Mouse (Mus musculus): ENCODE measurements around the gene Stard5. TPM values are rescaled to one million over a fixed set of nuclear protein-coding genes. Genes with fewer than 3 reads are reported as not detected.

Stard5 gene
- polyA plus RNA-seq, 1 experiment from 2014 or later = 29.8 TPM

DNA sequence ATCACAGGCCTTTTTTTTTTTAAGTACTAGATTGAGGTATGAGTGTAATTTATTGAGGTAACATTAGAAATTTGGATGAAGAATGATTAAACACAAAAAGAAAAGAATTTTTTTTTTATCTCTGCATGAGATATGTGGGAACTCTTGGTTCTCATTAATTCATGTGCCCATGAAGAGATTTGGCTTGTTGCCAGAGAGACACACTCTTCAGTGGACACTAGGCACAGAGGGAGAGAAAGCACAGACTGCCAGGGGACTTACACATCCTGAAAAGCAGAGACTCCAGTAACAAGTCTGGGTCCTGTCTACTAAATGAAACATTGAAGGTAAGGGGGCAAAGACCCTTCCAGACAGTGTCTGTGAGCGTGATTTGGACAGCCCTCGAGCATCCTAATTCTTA lies 4.0 kb downstream of the Stard5 start:
- Histone ChIP-seq H3K4me3 (no peak overlapping the region), H3K27ac (no peak overlapping the region), H3K9ac (no peak overlapping the region), H3K36me3 (peaks cover 27% of the 10 kb centered on the region), H3K4me2 (no peak overlapping the region), H3K4me1 (replicated peaks) (peaks cover 31% of the 10 kb centered on the region), H3K27me3 (no peaks in the 10 kb centered on the region), H3K9me3 (replicated peaks) (no peaks in the 10 kb centered on the region)
- WGBS = 90% methylated on average over 2 of the region's 2 CpGs
- no peak for ATAC-seq (replicated peaks; ENCODE audit: insufficient number of reproducible peaks, insufficient read depth, low FRiP score, low read depth)

DNA sequence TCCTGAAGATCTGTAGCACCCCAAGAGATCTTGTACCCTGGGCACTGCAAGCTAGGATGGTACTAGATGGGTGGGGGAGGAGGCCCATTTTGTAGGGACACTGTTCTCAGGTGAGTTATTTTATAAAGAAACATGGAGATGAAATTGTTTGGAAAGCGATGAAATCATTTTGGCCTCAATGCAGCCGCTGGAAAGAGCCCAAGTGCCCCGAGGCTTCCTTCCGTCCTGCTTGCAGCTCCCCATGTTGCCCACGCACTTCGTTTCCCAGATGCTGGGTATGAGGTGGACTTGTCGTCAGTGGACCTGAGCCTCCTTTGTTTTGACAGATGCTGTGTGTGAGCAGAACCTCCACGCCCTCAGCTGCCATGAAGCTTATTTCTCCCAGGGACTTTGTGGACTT lies 4.7 kb downstream of the Stard5 start:
- no peak for ATAC-seq (replicated peaks; ENCODE audit: insufficient number of reproducible peaks, insufficient read depth, low FRiP score, low read depth)
- H3K27ac ChIP-seq = no peak overlapping the region
- peaks cover 30% of the 10 kb centered on the region for H3K36me3 ChIP-seq
- no peaks in the 10 kb centered on the region for H3K27me3 ChIP-seq
- H3K4me3 ChIP-seq = no peak overlapping the region
- 87% methylated on average over 8 of the region's 8 CpGs for WGBS
- H3K9ac ChIP-seq = no peak overlapping the region
- no peak overlapping the region for H3K4me2 ChIP-seq
- no peaks in the 10 kb centered on the region for H3K9me3 ChIP-seq (replicated peaks)
- H3K4me1 ChIP-seq (replicated peaks) = peaks cover 31% of the 10 kb centered on the region

DNA sequence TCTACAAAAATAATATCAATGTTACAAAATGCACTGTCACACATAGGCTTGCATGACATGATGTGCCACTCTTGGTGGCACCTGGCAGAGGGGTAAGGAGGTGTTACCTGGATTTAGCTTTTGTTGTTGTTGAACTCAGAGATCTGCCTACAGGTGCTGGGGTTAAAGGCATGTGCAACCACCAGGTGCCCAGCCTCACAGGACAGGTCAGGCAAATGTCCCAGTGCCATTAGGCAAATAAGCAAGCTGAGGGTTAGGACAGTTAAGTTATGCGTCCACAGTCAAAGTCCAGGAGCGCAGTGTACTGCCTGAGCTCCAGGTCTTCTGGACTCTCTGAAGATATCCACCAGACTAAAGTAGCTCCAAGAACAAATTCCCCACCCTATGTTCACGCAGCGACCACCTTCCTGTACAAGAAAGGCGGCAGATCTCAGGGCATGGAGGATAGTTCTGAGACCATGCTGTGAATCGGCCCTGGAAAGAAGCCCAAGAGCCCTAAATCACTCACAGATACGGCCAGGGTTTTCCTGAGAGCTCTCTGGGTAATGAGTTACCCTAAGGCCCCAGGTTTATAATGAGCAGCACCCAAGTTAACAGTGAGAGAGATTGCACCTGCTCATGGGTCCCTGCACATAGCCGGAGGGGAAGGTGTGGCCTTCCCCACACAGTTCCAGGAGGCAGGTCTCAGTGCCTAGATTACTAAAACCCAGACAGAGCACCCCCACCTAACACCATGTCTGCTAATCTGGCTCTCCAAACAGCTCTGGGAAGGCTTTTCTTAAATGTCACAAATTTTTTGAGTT lies 6.2 kb downstream of the Stard5 start:
- Histone ChIP-seq H3K9ac (no peak overlapping the region), H3K4me3 (no peak overlapping the region), H3K4me2 (no peak overlapping the region), H3K36me3 (peaks cover 36% of the 10 kb centered on the region), H3K27me3 (no peaks in the 10 kb centered on the region), H3K9me3 (replicated peaks) (no peaks in the 10 kb centered on the region), H3K4me1 (replicated peaks) (peaks cover 45% of the 10 kb centered on the region), H3K27ac (no peak overlapping the region)
- WGBS = 91% methylated on average over 8 of the region's 8 CpGs
- no peak for ATAC-seq (replicated peaks; ENCODE audit: insufficient number of reproducible peaks, insufficient read depth, low FRiP score, low read depth)

GRCm38 (mm10) chr7:83639084-83639483 lies 7.3 kb downstream of the Stard5 start:
- WGBS = 74% methylated on average over 3 of the region's 3 CpGs

DNA sequence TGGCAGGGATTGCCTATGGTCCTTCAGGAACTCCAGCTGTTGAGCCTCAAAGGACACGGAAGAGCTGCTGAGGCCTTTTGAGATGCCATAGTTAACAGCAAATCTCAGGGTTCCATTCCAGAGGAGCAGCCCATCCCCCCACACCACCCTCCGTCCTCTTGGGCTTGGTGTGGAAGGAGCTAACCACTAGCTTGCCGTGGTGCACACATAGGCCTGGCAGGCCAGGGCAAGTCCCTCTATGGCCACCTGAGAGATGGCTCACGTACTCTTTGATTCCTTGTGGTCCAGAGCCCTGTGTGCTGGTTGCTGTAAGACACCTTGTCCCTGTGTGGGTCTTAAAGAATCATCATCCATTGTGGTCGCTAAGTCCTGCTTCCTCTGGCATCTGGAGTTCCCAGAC lies 8.8 kb downstream of the Stard5 start:
- Histone ChIP-seq H3K27me3 (no peaks in the 10 kb centered on the region), H3K4me3 (no peak overlapping the region), H3K36me3 (peaks cover 38% of the 10 kb centered on the region), H3K27ac (peak overlapping the region; percentile 66; the same call in 1 of the 2 replicates), H3K9ac (no peak overlapping the region), H3K4me1 (replicated peaks) (peaks cover 39% of the 10 kb centered on the region), H3K4me2 (no peak overlapping the region), H3K9me3 (replicated peaks) (no peaks in the 10 kb centered on the region)
- ATAC-seq (replicated peaks; ENCODE audit: insufficient number of reproducible peaks, insufficient read depth, low FRiP score, low read depth) = no peak
- 81% methylated on average over 5 of the region's 5 CpGs for WGBS

More at GRCm38 (mm10) chr7:83639084-83639483, 7.3 kb downstream of the Stard5 start:
- Histone ChIP-seq H3K9me3 (replicated peaks) (no peaks in the 10 kb centered on the region), H3K4me3 (no peak overlapping the region), H3K4me2 (no peak overlapping the region), H3K27ac (no peak overlapping the region), H3K9ac (no peak overlapping the region), H3K36me3 (peaks cover 38% of the 10 kb centered on the region), H3K4me1 (replicated peaks) (peaks cover 43% of the 10 kb centered on the region), H3K27me3 (no peaks in the 10 kb centered on the region)
- ATAC-seq (replicated peaks; ENCODE audit: insufficient number of reproducible peaks, insufficient read depth, low FRiP score, low read depth) = no peak

DNA sequence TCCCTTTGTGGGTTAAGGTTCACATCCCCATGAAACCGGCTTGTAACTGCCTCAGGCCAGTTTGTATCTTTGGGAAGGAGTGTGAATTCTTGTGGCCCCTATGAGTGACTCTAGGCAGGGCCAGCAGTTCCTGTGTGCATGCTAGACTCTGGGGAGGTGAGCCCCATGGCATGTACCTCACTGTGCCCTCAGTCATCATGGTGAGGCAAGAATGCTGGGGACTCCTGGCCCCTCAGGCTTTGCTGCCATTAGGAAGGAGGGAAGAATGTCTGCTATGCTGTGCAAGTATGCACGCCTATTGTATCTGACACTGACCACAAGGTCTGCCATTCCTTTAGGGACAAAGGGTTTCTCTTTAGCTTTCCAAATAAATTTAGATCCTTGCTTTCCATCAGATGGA lies 9.4 kb downstream of the Stard5 start:
- peaks cover 38% of the 10 kb centered on the region for H3K36me3 ChIP-seq

DNA sequence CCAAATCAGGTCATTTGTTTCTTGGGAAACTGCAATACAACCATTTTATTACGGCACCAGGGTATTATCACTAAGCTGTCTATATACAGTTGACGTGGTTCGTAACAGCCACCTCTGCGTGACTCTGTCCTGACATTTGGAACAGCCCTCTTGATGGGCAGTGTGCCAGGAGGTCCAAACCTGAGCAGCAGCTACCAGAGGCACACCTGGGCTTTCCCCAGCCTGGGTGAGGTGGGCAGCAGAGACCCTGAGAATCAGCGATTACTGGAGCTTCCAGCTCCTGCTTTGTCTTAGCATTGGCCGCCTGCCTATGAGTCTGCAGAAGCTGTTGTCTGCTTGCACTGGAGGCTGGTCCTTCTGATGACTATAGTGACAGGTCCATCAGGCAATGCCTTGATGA lies 11.8 kb downstream of the Stard5 start:
- peaks cover 39% of the 10 kb centered on the region for H3K4me1 ChIP-seq (replicated peaks)
- peaks cover 18% of the 10 kb centered on the region for H3K36me3 ChIP-seq
- 55% methylated on average over 6 of the region's 6 CpGs for WGBS

More for the DNA sequence above, 9.4 kb downstream of the Stard5 start:
- Histone ChIP-seq H3K4me3 (no peak overlapping the region), H3K9ac (no peak overlapping the region), H3K4me1 (replicated peaks) (peaks cover 39% of the 10 kb centered on the region), H3K27me3 (no peaks in the 10 kb centered on the region), H3K4me2 (no peak overlapping the region), H3K9me3 (replicated peaks) (no peaks in the 10 kb centered on the region), H3K27ac (peak overlapping the region; percentile 66)
- WGBS = 44% methylated on average over 2 of the region's 2 CpGs
- no peak for ATAC-seq (replicated peaks; ENCODE audit: insufficient number of reproducible peaks, insufficient read depth, low FRiP score, low read depth)

GRCm38 (mm10) chr7:83644761-83645160 lies 13.0 kb downstream of the Stard5 start:
- no peaks in the 10 kb centered on the region for H3K9me3 ChIP-seq (replicated peaks)
- H3K4me1 ChIP-seq (replicated peaks) = peaks cover 35% of the 10 kb centered on the region
- H3K27ac ChIP-seq = no peak overlapping the region
- H3K9ac ChIP-seq = no peak overlapping the region
- WGBS = 85% methylated on average over 2 of the region's 2 CpGs
- H3K36me3 ChIP-seq = peaks cover 17% of the 10 kb centered on the region
- ATAC-seq (replicated peaks; ENCODE audit: insufficient number of reproducible peaks, insufficient read depth, low FRiP score, low read depth) = no peak
- H3K4me3 ChIP-seq = no peak overlapping the region
- H3K27me3 ChIP-seq = no peaks in the 10 kb centered on the region
- H3K4me2 ChIP-seq = no peak overlapping the region

More for the DNA sequence above, 11.8 kb downstream of the Stard5 start:
- Histone ChIP-seq H3K9me3 (replicated peaks) (no peaks in the 10 kb centered on the region), H3K4me2 (no peak overlapping the region), H3K9ac (no peak overlapping the region), H3K27me3 (no peaks in the 10 kb centered on the region), H3K27ac (peak overlapping the region; percentile 31; the same call in 1 of the 2 replicates), H3K4me3 (no peak overlapping the region)
- no peak for ATAC-seq (replicated peaks; ENCODE audit: insufficient number of reproducible peaks, insufficient read depth, low FRiP score, low read depth)

- Histone ChIP-seq H3K27ac (no peak overlapping the region), H3K4me1 (replicated peaks) (peaks cover 29% of the 10 kb centered on the region), H3K36me3 (peaks cover 14% of the 10 kb centered on the region), H3K9me3 (replicated peaks) (no peaks in the 10 kb centered on the region), H3K4me3 (no peak overlapping the region), H3K9ac (no peak overlapping the region), H3K4me2 (no peak overlapping the region), H3K27me3 (no peaks in the 10 kb centered on the region)
- ATAC-seq (replicated peaks; ENCODE audit: insufficient number of reproducible peaks, insufficient read depth, low FRiP score, low read depth) = no peak
- 79% methylated on average over 5 of the region's 5 CpGs for WGBS
Observed at GRCm38 (mm10) chr7:83645476-83645875, 13.7 kb downstream of the Stard5 start.

DNA sequence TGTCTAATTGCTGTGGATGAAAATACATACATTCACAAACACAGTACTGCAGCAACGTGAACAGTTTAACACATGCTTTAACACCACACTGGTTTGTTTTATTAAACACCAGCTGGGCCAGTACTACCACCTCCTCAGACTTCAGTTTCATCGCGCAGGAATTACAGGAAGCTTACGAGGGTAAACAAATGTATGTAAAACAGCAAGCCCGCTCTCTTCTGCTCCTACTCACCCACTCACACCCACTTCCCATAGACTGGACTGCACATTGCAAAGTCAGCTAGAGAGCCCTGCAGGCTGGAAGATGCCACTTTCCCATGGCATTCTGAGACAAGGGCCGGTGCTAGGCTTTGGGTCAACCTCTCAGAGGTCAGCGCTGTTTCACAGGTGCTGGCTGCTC lies 17.0 kb downstream of the Stard5 start:
- Histone ChIP-seq H3K4me2 (no peak overlapping the region), H3K9ac (no peak overlapping the region), H3K36me3 (no peaks in the 10 kb centered on the region), H3K27me3 (no peaks in the 10 kb centered on the region), H3K9me3 (replicated peaks) (no peaks in the 10 kb centered on the region), H3K27ac (no peak overlapping the region), H3K4me1 (replicated peaks) (no peaks in the 10 kb centered on the region), H3K4me3 (no peak overlapping the region)
- WGBS = 77% methylated on average over 7 of the region's 7 CpGs
- no peak for ATAC-seq (replicated peaks; ENCODE audit: insufficient number of reproducible peaks, insufficient read depth, low FRiP score, low read depth)

DNA sequence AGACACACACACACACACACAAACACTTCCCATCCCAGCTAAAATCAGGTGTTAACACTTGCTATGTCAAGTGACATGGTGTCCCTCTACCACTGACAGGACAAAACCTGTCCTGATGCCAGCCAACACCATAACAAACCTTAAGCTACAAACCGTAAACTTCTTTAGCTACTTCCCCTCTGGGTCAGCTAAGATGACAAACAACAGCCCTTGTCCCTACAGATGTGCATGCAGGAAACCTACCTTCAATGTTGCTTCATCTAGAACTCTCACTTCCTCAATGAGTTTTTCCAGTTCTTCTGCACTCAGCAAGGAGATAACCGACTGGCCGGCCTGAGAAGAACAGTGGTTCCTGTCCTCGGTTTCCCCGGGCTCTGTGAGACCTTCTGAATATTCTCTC lies 18.9 kb downstream of the Stard5 start:
- Histone ChIP-seq H3K4me1 (replicated peaks) (no peaks in the 10 kb centered on the region), H3K4me2 (no peak overlapping the region), H3K9me3 (replicated peaks) (no peaks in the 10 kb centered on the region), H3K27ac (no peak overlapping the region), H3K36me3 (no peaks in the 10 kb centered on the region), H3K9ac (no peak overlapping the region), H3K27me3 (no peaks in the 10 kb centered on the region), H3K4me3 (no peak overlapping the region)
- ATAC-seq (replicated peaks; ENCODE audit: insufficient number of reproducible peaks, insufficient read depth, low FRiP score, low read depth) = no peak
- 65% methylated on average over 5 of the region's 5 CpGs for WGBS

DNA sequence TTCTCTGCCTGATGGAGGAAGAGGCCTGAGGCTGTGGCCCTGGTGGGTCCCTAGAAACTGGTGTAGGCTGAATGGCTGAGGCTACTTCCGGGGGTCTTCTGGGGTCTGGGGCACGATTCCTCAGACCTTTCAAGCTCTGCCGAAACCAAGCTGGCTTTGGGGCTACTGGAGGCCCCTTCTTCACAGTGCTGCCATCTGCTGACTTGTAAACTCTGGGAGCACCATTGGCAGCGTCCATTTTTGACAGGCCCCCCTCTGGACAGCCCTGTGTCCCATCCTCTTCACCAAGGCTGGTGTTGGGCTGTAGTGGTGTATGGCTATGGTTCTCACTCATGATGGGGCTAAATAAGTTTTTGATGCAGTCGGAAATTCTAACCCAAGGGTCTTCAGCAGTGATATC lies 20.7 kb downstream of the Stard5 start:
- 77% methylated on average over 5 of the region's 5 CpGs for WGBS

More for the DNA sequence above, 20.7 kb downstream of the Stard5 start:
- Histone ChIP-seq H3K36me3 (no peaks in the 10 kb centered on the region), H3K27me3 (no peaks in the 10 kb centered on the region), H3K9me3 (replicated peaks) (no peaks in the 10 kb centered on the region), H3K9ac (no peak overlapping the region), H3K4me1 (replicated peaks) (no peaks in the 10 kb centered on the region), H3K27ac (no peak overlapping the region), H3K4me3 (no peak overlapping the region), H3K4me2 (no peak overlapping the region)
- no peak for ATAC-seq (replicated peaks; ENCODE audit: insufficient number of reproducible peaks, insufficient read depth, low FRiP score, low read depth)
